Mouse (Mus musculus): Measurements from ENCODE around the gene Gm49394. TPM values are rescaled to one million over a fixed set of nuclear protein-coding genes. Genes with fewer than 3 reads are reported as not detected.
A peak's percentile ranks its signal among the peaks of the same experiment; 100 is the strongest.

Gene Gm49394
- polyA plus RNA-seq, 1 experiment from 2014 or later = not detected

GRCm38 (mm10) chr7:142661811-142662210 lies 7.9 kb downstream of the Gm49394 start:
- no peak for ATAC-seq
- H3K27ac ChIP-seq (ENCODE audit: low read depth, low read length) = no peak overlapping the region
- peaks cover 74% of the 10 kb centered on the region for H3K27me3 ChIP-seq (replicated peaks; ENCODE audit: control insufficient read depth, insufficient read depth, low read length)
- H3K9me3 ChIP-seq (ENCODE audit: control insufficient read depth, low read length) = no peaks in the 10 kb centered on the region
- H3K36me3 ChIP-seq (ENCODE audit: control insufficient read depth, insufficient read depth, low read length) = no peaks in the 10 kb centered on the region
- H3K4me2 ChIP-seq (ENCODE audit: low read length) = no peak overlapping the region
- peaks cover 22% of the 10 kb centered on the region for H3K4me1 ChIP-seq (ENCODE audit: control insufficient read depth, insufficient read depth, low read depth, low read length)
- no peak overlapping the region for H3K9ac ChIP-seq (ENCODE audit: low read depth, low read length)
- no peak overlapping the region for H3K4me3 ChIP-seq (ENCODE audit: low read length)

- no peaks in the 10 kb centered on the region for H3K36me3 ChIP-seq (ENCODE audit: control insufficient read depth, insufficient read depth, low read length)
- H3K4me3 ChIP-seq (ENCODE audit: low read length) = peak overlapping the region; percentile 13
- peaks cover 75% of the 10 kb centered on the region for H3K27me3 ChIP-seq (replicated peaks; ENCODE audit: control insufficient read depth, insufficient read depth, low read length)
- H3K27ac ChIP-seq (ENCODE audit: low read depth, low read length) = no peak overlapping the region
- peaks cover 22% of the 10 kb centered on the region for H3K4me1 ChIP-seq (ENCODE audit: control insufficient read depth, insufficient read depth, low read depth, low read length)
- WGBS = 2% methylated on average over 25 of the region's 25 CpGs
- peak overlapping the region; percentile 37; the same call in 1 of the 2 replicates for H3K4me2 ChIP-seq (ENCODE audit: low read length)
- no peaks in the 10 kb centered on the region for H3K9me3 ChIP-seq (ENCODE audit: control insufficient read depth, low read length)
- no peak for ATAC-seq
- no peak overlapping the region for H3K9ac ChIP-seq (ENCODE audit: low read depth, low read length)
Observed at GRCm38 (mm10) chr7:142661046-142661445, 8.7 kb downstream of the Gm49394 start.

- under 1% methylated on average over 29 of the region's 29 CpGs for WGBS
- no peak overlapping the region; the same call in 1 of the 2 replicates for H3K9ac ChIP-seq (ENCODE audit: low read depth, low read length)
- H3K4me1 ChIP-seq (ENCODE audit: control insufficient read depth, insufficient read depth, low read depth, low read length) = peaks cover 22% of the 10 kb centered on the region
Observed at GRCm38 (mm10) chr7:142660651-142660945, 9.1 kb downstream of the Gm49394 start.

GRCm38 (mm10) chr7:142659767-142660650 lies 9.7 kb downstream of the Gm49394 start:
- H3K27me3 ChIP-seq (replicated peaks; ENCODE audit: control insufficient read depth, insufficient read depth, low read length) = peaks cover 76% of the 10 kb centered on the region
- no peak overlapping the region; the same call in 1 of the 2 replicates for H3K9ac ChIP-seq (ENCODE audit: low read depth, low read length)
- no peak for ATAC-seq
- no peaks in the 10 kb centered on the region for H3K36me3 ChIP-seq (ENCODE audit: control insufficient read depth, insufficient read depth, low read length)
- H3K27ac ChIP-seq (ENCODE audit: low read depth, low read length) = no peak overlapping the region
- no peaks in the 10 kb centered on the region for H3K9me3 ChIP-seq (ENCODE audit: control insufficient read depth, low read length)
- peaks cover 22% of the 10 kb centered on the region for H3K4me1 ChIP-seq (ENCODE audit: control insufficient read depth, insufficient read depth, low read depth, low read length)
- under 1% methylated on average over 41 of the region's 43 CpGs for WGBS
- peak overlapping the region; percentile 39 for H3K4me3 ChIP-seq (ENCODE audit: low read length)
- peak overlapping the region; percentile 54 for H3K4me2 ChIP-seq (ENCODE audit: low read length)

More at GRCm38 (mm10) chr7:142660651-142660945, 9.1 kb downstream of the Gm49394 start:
- peak overlapping the region; percentile 37; the same call in 1 of the 2 replicates for H3K4me2 ChIP-seq (ENCODE audit: low read length)
- ATAC-seq = no peak
- no peaks in the 10 kb centered on the region for H3K36me3 ChIP-seq (ENCODE audit: control insufficient read depth, insufficient read depth, low read length)
- no peak overlapping the region for H3K27ac ChIP-seq (ENCODE audit: low read depth, low read length)
- peak overlapping the region; percentile 13 for H3K4me3 ChIP-seq (ENCODE audit: low read length)
- H3K27me3 ChIP-seq (replicated peaks; ENCODE audit: control insufficient read depth, insufficient read depth, low read length) = peaks cover 75% of the 10 kb centered on the region
- H3K9me3 ChIP-seq (ENCODE audit: control insufficient read depth, low read length) = no peaks in the 10 kb centered on the region

DNA sequence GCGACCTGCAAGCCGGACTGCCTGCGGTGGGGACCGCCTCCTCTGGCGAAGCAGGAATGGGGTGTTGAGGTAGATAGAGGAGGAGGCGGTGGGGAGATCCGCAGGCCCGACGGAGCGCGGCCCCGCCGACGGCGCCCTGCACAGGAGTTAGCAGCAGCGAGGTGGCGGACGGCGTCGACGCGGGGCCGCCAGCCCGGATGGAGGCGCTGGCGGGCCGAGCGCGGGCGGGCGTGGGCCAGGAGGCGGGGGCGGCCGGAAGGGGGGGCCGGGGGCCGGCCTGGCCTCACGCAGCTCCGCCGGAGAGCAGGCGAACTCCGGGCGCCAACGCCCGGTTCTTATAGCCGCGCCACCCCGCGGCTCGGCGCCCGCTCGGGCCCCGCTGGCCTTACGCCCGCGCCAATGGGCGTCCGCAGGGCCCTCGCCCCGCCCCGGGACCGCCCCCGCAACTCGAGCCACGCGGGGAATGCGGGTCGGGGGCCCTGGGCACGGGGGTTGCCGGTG lies 10.5 kb downstream of the Gm49394 start:
- peaks cover 22% of the 10 kb centered on the region for H3K4me1 ChIP-seq (ENCODE audit: control insufficient read depth, insufficient read depth, low read depth, low read length)
- peak overlapping the region; percentile 39; the same call in 1 of the 2 replicates for H3K9ac ChIP-seq (ENCODE audit: low read depth, low read length)
- peak; percentile 43 for ATAC-seq
- H3K9me3 ChIP-seq (ENCODE audit: control insufficient read depth, low read length) = no peaks in the 10 kb centered on the region
- WGBS = under 1% methylated on average over 47 of the region's 70 CpGs
- H3K4me3 ChIP-seq (ENCODE audit: low read length) = peak overlapping the region; percentile 39
- no peak overlapping the region for H3K27ac ChIP-seq (ENCODE audit: low read depth, low read length)
- H3K27me3 ChIP-seq (replicated peaks; ENCODE audit: control insufficient read depth, insufficient read depth, low read length) = peaks cover 76% of the 10 kb centered on the region
- H3K4me2 ChIP-seq (ENCODE audit: low read length) = peak overlapping the region; percentile 54
- no peaks in the 10 kb centered on the region for H3K36me3 ChIP-seq (ENCODE audit: control insufficient read depth, insufficient read depth, low read length)

DNA sequence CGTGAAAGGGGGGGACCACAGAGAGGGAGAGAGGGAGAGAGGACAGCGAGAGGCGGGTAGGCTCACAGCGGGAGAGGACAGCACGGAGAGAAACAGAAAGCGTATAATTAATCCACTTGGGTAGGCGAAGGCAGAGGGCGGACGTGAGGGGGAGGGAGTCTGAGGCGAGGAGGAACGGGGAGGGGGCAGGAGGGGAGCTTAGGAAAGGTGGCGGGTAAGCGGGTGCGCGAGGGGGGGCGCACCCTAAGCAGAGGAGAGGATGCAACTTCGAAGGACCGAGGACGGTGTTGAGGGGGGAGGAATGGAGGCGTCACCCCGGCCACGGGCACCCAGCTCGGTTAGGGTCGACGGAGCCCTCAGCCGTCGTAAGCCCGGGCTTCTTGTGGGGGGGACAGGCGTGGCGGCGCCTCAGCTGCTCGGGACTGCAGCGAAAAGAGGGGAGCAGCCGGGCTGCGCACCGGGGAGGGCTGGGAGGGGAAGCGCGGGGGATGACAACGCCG lies 11.0 kb downstream of the Gm49394 start:
- Histone ChIP-seq H3K9ac (ENCODE audit: low read depth, low read length) (peak overlapping the region; percentile 53), H3K4me1 (ENCODE audit: control insufficient read depth, insufficient read depth, low read depth, low read length) (peaks cover 19% of the 10 kb centered on the region), H3K9me3 (ENCODE audit: control insufficient read depth, low read length) (no peaks in the 10 kb centered on the region), H3K27ac (ENCODE audit: low read depth, low read length) (peak overlapping the region; percentile 14; the same call in 1 of the 2 replicates), H3K4me3 (ENCODE audit: low read length) (peak overlapping the region; percentile 39), H3K36me3 (ENCODE audit: control insufficient read depth, insufficient read depth, low read length) (no peaks in the 10 kb centered on the region), H3K27me3 (replicated peaks; ENCODE audit: control insufficient read depth, insufficient read depth, low read length) (peaks cover 79% of the 10 kb centered on the region), H3K4me2 (ENCODE audit: low read length) (peak overlapping the region; percentile 54)
- ATAC-seq = peak; percentile 47
- WGBS = 1% methylated on average over 36 of the region's 40 CpGs

- no peak for ATAC-seq
- Histone ChIP-seq H3K4me2 (ENCODE audit: low read length) (peak overlapping the region; percentile 54), H3K27ac (ENCODE audit: low read depth, low read length) (peak overlapping the region; percentile 14; the same call in 1 of the 2 replicates), H3K4me3 (ENCODE audit: low read length) (peak overlapping the region; percentile 39), H3K9me3 (ENCODE audit: control insufficient read depth, low read length) (no peaks in the 10 kb centered on the region), H3K27me3 (replicated peaks; ENCODE audit: control insufficient read depth, insufficient read depth, low read length) (peaks cover 79% of the 10 kb centered on the region), H3K36me3 (ENCODE audit: control insufficient read depth, insufficient read depth, low read length) (no peaks in the 10 kb centered on the region), H3K4me1 (ENCODE audit: control insufficient read depth, insufficient read depth, low read depth, low read length) (peaks cover 19% of the 10 kb centered on the region), H3K9ac (ENCODE audit: low read depth, low read length) (peak overlapping the region; percentile 53)
- WGBS = under 1% methylated on average over 30 of the region's 34 CpGs
Observed at GRCm38 (mm10) chr7:142657821-142658614, 11.7 kb downstream of the Gm49394 start.

GRCm38 (mm10) chr7:142657341-142657791 lies 12.4 kb downstream of the Gm49394 start:
- H3K27me3 ChIP-seq (replicated peaks; ENCODE audit: control insufficient read depth, insufficient read depth, low read length) = peaks cover 79% of the 10 kb centered on the region
- no peak for ATAC-seq
- WGBS = 9% methylated on average over 6 of the region's 9 CpGs
- H3K36me3 ChIP-seq (ENCODE audit: control insufficient read depth, insufficient read depth, low read length) = no peaks in the 10 kb centered on the region
- peaks cover 19% of the 10 kb centered on the region for H3K4me1 ChIP-seq (ENCODE audit: control insufficient read depth, insufficient read depth, low read depth, low read length)
- peak overlapping the region; percentile 39 for H3K4me3 ChIP-seq (ENCODE audit: low read length)
- no peak overlapping the region for H3K9ac ChIP-seq (ENCODE audit: low read depth, low read length)
- H3K9me3 ChIP-seq (ENCODE audit: control insufficient read depth, low read length) = no peaks in the 10 kb centered on the region
- peak overlapping the region; percentile 4; the same call in 1 of the 2 replicates for H3K4me2 ChIP-seq (ENCODE audit: low read length)
- H3K27ac ChIP-seq (ENCODE audit: low read depth, low read length) = no peak overlapping the region
